Mouse (Mus musculus): Measurements from ENCODE around the gene Zfp992. TPM values are rescaled to one million over a fixed set of nuclear protein-coding genes. Genes with fewer than 3 reads are reported as not detected.

Zfp992 gene
- total RNA-seq, 1 experiment from 2014 or later: 4.6 TPM

Other genes with a start within 250 kb of the Zfp992 start
- 0.64 and 0.93 TPM in 2 replicates for gene Zfp981, start 53.0 kb downstream of the Zfp992 start, total RNA-seq (2021)
- gene Zfp993, start 161.9 kb downstream of the Zfp992 start, total RNA-seq (2021): 3.3 and 5.2 TPM in 2 replicates